Mouse (Mus musculus): ENCODE data around the gene Mettl5. TPM values are rescaled to one million over a fixed set of nuclear protein-coding genes. Genes with fewer than 3 reads are reported as not detected.

Mettl5 gene
- polyA plus RNA-seq, 1 experiment from 2014 or later = 32.9 TPM

DNA sequence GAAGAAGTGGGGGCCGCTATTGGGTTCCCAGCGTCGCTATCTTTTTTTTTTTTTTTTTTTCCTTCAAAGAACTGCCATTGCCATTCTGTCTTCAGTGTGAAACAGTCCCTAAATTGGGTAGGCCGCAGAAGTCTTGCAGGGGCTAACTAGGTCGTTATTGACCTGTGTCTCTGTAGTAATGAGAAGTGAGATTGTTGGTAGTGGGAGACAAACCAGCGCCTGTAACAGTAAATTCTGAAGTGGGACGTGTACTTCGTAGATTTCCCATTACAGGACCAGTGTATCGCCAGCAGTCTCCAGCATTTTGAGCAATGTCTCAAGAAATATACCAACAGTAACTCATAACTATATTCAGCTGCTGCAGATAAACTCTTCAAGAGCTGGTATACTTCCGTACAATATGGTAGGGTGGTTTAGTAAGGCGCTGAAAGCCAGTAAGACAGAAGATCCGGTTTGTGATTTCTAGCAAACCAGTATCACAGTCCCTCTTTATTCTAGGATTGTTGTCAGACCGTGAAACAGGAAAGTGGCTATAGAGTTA is 23.2 kb downstream of the Mettl5 start:
- Histone ChIP-seq H3K4me1 (ENCODE audit: control insufficient read depth, insufficient read depth, low read length) (peaks cover 4% of the 10 kb centered on the region), H3K36me3 (ENCODE audit: control insufficient read depth, insufficient read depth, low read length) (no peaks in the 10 kb centered on the region), H3K4me3 (ENCODE audit: low read depth, low read length) (peak overlapping the region; percentile 99), H3K9me3 (ENCODE audit: control insufficient read depth, low read length) (no peaks in the 10 kb centered on the region), H3K4me2 (ENCODE audit: low read depth) (peak overlapping the region; percentile 75), H3K9ac (ENCODE audit: low read length) (peak overlapping the region; percentile 99), H3K27me3 (ENCODE audit: control insufficient read depth, insufficient read depth, low read length) (no peaks in the 10 kb centered on the region), H3K27ac (ENCODE audit: low read depth, low read length) (peak overlapping the region; percentile 84; the same call in 1 of the 2 replicates)
- ATAC-seq (ENCODE audit: insufficient read depth, low FRiP score, low TSS enrichment) (no peak), DNase-seq (ENCODE audit: low spot score) (no peak)
- 6% methylated on average over 13 of the region's 13 CpGs for WGBS

DNA sequence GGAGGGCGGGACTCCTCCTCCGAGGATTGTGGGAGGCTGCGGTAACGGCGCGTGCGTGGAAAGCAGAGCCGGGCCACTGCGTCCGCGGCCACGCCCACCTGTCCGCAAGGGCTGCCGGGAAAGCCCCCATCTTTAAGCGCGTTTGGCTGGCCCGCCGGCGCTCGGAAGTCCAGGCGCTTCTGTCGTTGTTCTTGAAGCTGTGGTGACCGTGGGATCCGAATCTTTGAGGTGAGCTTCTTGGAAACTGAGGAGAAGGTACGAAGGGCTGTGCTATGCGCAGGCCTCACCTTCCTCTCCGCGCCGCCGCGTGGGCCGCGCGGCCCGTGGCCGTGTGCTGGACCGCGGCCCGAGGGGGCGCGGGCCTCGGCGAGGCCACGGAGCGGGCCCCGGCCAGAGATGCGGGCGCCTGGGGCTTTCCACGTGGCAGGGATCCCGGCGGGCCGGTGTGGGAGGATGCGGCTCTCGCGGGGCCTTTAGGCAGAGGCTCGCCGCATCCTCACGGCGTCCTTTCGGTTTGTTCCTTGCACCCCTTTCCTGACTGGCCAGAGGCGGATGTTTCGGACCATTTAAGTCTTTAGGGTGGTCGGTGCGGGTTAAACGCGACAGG is 23.8 kb downstream of the Mettl5 start, which contains the start of gene Ssb:
TSS of gene Ssb (plus strand) at position 78 of the 607 bp plus-strand sequence.
- no peaks in the 10 kb centered on the region for H3K9me3 ChIP-seq (ENCODE audit: control insufficient read depth, low read length)
- no peaks in the 10 kb centered on the region for H3K36me3 ChIP-seq (ENCODE audit: control insufficient read depth, insufficient read depth, low read length)
- peaks cover 4% of the 10 kb centered on the region for H3K4me1 ChIP-seq (ENCODE audit: control insufficient read depth, insufficient read depth, low read length)
- peak; percentile 89 for ATAC-seq (ENCODE audit: insufficient read depth, low FRiP score, low TSS enrichment)
- peak within 1 kb of the TSS; percentile 75 for H3K4me2 ChIP-seq (ENCODE audit: low read depth)
- peak within 1 kb of the TSS; percentile 84 for H3K27ac ChIP-seq (ENCODE audit: low read depth, low read length)
- WGBS = under 1% methylated on average over 63 of the region's 66 CpGs
- no peaks in the 10 kb centered on the region for H3K27me3 ChIP-seq (ENCODE audit: control insufficient read depth, insufficient read depth, low read length)
- H3K9ac ChIP-seq (ENCODE audit: low read length) = peak within 1 kb of the TSS; percentile 99
- peak within 1 kb of the TSS; percentile 99 for H3K4me3 ChIP-seq (ENCODE audit: low read depth, low read length)
- DNase-seq (ENCODE audit: low spot score) = peak; percentile 94

DNA sequence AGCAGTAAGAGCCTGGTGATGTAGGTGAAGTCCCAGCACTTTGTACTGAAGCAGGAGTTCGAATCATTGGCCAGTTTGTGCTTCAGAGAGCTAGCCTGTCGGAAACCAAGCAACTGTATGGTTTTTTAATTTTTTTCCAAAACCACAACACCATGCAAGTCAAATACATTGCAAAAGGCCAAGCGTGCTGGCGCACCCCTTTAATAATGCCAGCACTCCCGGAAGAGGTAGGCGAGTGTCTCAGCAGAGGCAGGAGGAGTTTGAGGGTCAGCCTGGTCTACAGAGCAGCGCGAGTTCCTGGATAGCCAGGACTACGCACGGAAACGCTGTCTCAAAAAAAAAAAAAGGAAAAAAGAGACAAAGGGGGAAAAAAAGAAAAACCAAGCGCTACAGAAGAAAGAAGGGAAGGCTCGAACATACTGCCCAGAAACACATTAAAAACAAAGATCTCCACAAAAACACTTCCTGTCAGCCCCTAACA is 24.4 kb downstream of the Mettl5 start:
- Histone ChIP-seq H3K4me1 (ENCODE audit: control insufficient read depth, insufficient read depth, low read length) (peaks cover 4% of the 10 kb centered on the region), H3K4me2 (ENCODE audit: low read depth) (peak overlapping the region; percentile 54), H3K27ac (ENCODE audit: low read depth, low read length) (peak overlapping the region; percentile 84; the same call in 1 of the 2 replicates), H3K9me3 (ENCODE audit: control insufficient read depth, low read length) (no peaks in the 10 kb centered on the region), H3K9ac (ENCODE audit: low read length) (peak overlapping the region; percentile 99), H3K4me3 (ENCODE audit: low read depth, low read length) (peak overlapping the region; percentile 99), H3K36me3 (ENCODE audit: control insufficient read depth, insufficient read depth, low read length) (no peaks in the 10 kb centered on the region), H3K27me3 (ENCODE audit: control insufficient read depth, insufficient read depth, low read length) (no peaks in the 10 kb centered on the region)
- peak; percentile 53; the same call in 1 of the 2 replicates for ATAC-seq (ENCODE audit: insufficient read depth, low FRiP score, low TSS enrichment)
- no peak for DNase-seq (ENCODE audit: low spot score)
- WGBS = 15% methylated on average over 12 of the region's 13 CpGs

DNA sequence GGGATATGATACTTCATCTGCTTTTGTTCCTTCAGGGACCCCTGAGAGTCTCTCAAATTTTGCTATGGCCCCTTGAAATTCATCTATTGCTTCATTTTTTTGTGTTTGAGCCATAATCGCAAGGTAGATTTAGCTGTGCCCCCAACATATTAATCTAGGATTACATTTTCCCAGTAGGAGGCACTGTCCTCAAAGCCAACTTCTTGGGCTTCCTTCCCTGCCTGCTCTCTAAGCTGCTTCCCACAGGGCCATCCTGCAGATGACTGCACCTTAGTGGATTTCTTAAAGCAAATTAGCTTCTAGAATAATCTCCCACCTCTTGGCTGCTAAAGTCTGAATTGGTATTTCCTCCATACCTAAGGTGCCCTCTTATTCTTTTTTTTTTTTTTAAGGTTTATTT is 27.5 kb downstream of the Mettl5 start:
- H3K4me2 ChIP-seq (ENCODE audit: low read depth) = no peak overlapping the region
- H3K9me3 ChIP-seq (ENCODE audit: control insufficient read depth, low read length) = no peaks in the 10 kb centered on the region
- H3K4me3 ChIP-seq (ENCODE audit: low read depth, low read length) = no peak overlapping the region
- DNase-seq (ENCODE audit: low spot score) = no peak
- H3K27ac ChIP-seq (ENCODE audit: low read depth, low read length) = no peak overlapping the region
- no peaks in the 10 kb centered on the region for H3K27me3 ChIP-seq (ENCODE audit: control insufficient read depth, insufficient read depth, low read length)
- no peak for ATAC-seq (ENCODE audit: insufficient read depth, low FRiP score, low TSS enrichment)
- H3K36me3 ChIP-seq (ENCODE audit: control insufficient read depth, insufficient read depth, low read length) = no peaks in the 10 kb centered on the region
- H3K9ac ChIP-seq (ENCODE audit: low read length) = no peak overlapping the region
- WGBS = 90% methylated on average over 1 of the region's 1 CpGs
- H3K4me1 ChIP-seq (ENCODE audit: control insufficient read depth, insufficient read depth, low read length) = peaks cover 4% of the 10 kb centered on the region

DNA sequence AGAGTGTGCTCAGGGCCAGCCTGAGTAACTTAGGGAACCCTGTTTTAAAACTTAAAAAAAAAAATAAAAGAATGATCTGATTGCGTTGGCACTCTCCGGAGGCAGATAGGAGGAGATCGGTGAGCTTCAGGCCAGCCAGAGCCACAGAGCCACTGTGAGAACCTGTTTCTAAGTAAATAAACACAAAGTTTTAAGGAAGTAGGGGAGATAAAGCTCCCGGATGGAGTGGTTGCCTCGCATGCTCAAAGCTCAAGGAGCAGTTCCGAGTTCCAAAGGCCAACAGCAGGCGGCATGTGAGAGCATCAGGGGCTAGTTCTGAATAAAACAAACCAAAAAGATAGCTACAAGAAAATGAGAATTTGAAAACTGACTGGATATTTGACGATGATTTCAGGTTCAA is 29.0 kb downstream of the Mettl5 start:
- 70% methylated on average over 8 of the region's 8 CpGs for WGBS
- DNase-seq (ENCODE audit: low spot score) (no peak), ATAC-seq (ENCODE audit: insufficient read depth, low FRiP score, low TSS enrichment) (no peak)
- no peak overlapping the region for H3K4me3 ChIP-seq (ENCODE audit: low read depth, low read length)
- no peak overlapping the region for H3K4me2 ChIP-seq (ENCODE audit: low read depth)
- no peak overlapping the region for H3K9ac ChIP-seq (ENCODE audit: low read length)
- H3K9me3 ChIP-seq (ENCODE audit: control insufficient read depth, low read length) = no peaks in the 10 kb centered on the region
- no peaks in the 10 kb centered on the region for H3K36me3 ChIP-seq (ENCODE audit: control insufficient read depth, insufficient read depth, low read length)
- H3K27me3 ChIP-seq (ENCODE audit: control insufficient read depth, insufficient read depth, low read length) = no peaks in the 10 kb centered on the region
- H3K27ac ChIP-seq (ENCODE audit: low read depth, low read length) = no peak overlapping the region
- H3K4me1 ChIP-seq (ENCODE audit: control insufficient read depth, insufficient read depth, low read length) = no peaks in the 10 kb centered on the region

DNA sequence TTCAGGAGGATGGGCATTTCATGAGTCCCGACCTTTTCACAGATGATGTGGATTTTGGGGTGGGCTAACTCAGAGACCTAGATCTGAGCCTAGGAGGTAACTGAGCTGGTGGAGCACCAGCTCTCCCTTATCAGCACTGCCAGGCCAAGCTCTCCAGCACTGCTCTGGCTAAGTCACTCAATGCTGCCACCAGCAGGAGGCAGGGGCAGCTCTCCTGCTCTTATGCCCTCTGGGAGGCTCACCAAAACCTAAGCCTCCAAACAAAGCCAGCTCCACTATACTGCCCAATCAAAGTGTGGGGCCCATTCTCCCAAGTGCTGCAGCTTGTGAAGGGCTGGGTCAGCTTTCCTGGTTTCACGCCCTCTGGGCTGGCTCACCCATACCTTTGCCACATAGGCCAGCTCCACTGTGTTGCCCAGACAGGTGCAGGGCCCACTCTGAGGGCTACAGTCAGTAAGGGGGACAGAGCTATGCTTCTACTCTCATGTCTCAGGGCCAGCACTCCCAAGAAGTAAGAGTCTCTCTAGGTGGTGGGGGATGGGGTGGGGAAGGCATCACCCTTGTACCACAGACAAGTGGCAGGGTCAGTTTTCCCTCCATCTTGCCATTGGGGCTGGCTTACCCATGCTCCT is 33.9 kb downstream of the Mettl5 start:
- Histone ChIP-seq H3K9ac (ENCODE audit: low read length) (no peak overlapping the region; the same call in 1 of the 2 replicates), H3K4me3 (ENCODE audit: low read depth, low read length) (no peak overlapping the region), H3K27ac (ENCODE audit: low read depth, low read length) (no peak overlapping the region), H3K9me3 (ENCODE audit: control insufficient read depth, low read length) (no peaks in the 10 kb centered on the region), H3K27me3 (ENCODE audit: control insufficient read depth, insufficient read depth, low read length) (no peaks in the 10 kb centered on the region), H3K36me3 (ENCODE audit: control insufficient read depth, insufficient read depth, low read length) (no peaks in the 10 kb centered on the region), H3K4me1 (ENCODE audit: control insufficient read depth, insufficient read depth, low read length) (no peaks in the 10 kb centered on the region), H3K4me2 (ENCODE audit: low read depth) (no peak overlapping the region)
- ATAC-seq (ENCODE audit: insufficient read depth, low FRiP score, low TSS enrichment) (no peak), DNase-seq (ENCODE audit: low spot score) (no peak)
- WGBS = 59% methylated on average over 2 of the region's 2 CpGs

DNA sequence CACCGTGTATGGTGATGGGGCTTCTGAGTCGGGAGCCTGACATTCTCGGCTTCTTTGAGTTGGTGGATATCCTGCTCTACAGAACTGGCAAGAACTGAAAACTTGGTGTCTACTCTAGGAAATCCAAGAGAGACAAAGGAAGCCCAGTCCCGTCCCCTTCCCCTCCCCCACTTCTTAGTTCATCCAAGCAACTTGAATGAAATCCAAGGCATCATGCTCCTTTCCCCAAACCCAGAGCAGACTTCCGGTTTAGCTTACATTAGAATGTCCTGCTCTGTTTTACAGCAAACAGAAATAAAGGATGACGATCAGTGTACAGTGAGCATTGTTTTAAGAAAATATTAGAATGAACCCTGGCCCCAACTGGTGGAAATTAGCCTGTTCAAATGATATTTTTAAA is 36.2 kb downstream of the Mettl5 start:
- Histone ChIP-seq H3K9me3 (ENCODE audit: control insufficient read depth, low read length) (no peaks in the 10 kb centered on the region), H3K4me1 (ENCODE audit: control insufficient read depth, insufficient read depth, low read length) (no peaks in the 10 kb centered on the region), H3K27ac (ENCODE audit: low read depth, low read length) (no peak overlapping the region), H3K36me3 (ENCODE audit: control insufficient read depth, insufficient read depth, low read length) (no peaks in the 10 kb centered on the region), H3K9ac (ENCODE audit: low read length) (no peak overlapping the region), H3K4me3 (ENCODE audit: low read depth, low read length) (no peak overlapping the region), H3K27me3 (ENCODE audit: control insufficient read depth, insufficient read depth, low read length) (no peaks in the 10 kb centered on the region), H3K4me2 (ENCODE audit: low read depth) (no peak overlapping the region)
- WGBS = 78% methylated on average over 6 of the region's 6 CpGs
- no peak for DNase-seq (ENCODE audit: low spot score)
- no peak for ATAC-seq (ENCODE audit: insufficient read depth, low FRiP score, low TSS enrichment)

DNA sequence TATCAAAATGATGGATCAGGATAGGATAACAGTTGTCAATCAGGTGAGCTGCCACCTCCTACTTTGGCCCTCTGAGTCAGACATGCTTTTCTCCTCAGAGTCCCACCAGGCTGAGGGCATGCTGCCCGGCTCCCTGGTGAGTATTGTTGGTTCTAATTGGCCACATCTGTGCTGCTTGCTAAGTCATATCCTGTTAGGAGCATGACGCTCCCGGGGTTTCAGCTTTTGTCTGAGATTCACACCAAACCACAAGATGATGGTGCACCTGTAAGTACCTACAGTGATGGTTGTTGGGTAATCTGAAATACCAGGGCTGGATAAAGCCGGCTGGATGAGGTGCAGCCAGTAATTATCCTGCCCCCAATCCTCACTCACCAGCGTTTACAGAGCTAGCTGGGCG is 45.2 kb downstream of the Mettl5 start:
- Histone ChIP-seq H3K4me2 (ENCODE audit: low read depth) (no peak overlapping the region), H3K27ac (ENCODE audit: low read depth, low read length) (no peak overlapping the region), H3K36me3 (ENCODE audit: control insufficient read depth, insufficient read depth, low read length) (no peaks in the 10 kb centered on the region; the same call in 1 of the 2 replicates), H3K9ac (ENCODE audit: low read length) (no peak overlapping the region), H3K4me3 (ENCODE audit: low read depth, low read length) (no peak overlapping the region), H3K9me3 (ENCODE audit: control insufficient read depth, low read length) (no peaks in the 10 kb centered on the region), H3K27me3 (ENCODE audit: control insufficient read depth, insufficient read depth, low read length) (no peaks in the 10 kb centered on the region), H3K4me1 (ENCODE audit: control insufficient read depth, insufficient read depth, low read length) (no peaks in the 10 kb centered on the region)
- 27% methylated on average over 6 of the region's 6 CpGs for WGBS
- DNase-seq (ENCODE audit: low spot score) (no peak), ATAC-seq (ENCODE audit: insufficient read depth, low FRiP score, low TSS enrichment) (no peak)

DNA sequence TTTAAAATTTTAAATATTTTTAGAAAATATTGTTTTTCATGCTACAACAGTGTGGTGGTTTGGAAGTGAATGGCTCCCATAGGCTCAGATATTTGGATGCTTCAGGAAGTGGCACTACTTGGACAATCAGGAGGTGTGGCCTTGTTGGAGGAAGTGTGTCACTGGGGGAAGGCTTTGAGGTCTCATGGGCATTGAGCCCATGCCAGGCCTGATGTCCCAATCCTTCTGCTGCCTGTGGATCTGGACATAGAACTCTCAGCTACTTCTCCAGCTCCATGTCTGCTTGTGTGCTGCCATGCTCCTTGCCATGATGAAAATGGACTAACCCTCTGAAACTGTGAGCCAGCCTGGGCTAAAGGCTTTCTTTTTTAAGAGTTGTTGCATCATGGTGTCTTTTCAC is 46.7 kb downstream of the Mettl5 start:
- no peak overlapping the region for H3K4me2 ChIP-seq (ENCODE audit: low read depth)
- H3K27me3 ChIP-seq (ENCODE audit: control insufficient read depth, insufficient read depth, low read length) = no peaks in the 10 kb centered on the region
- DNase-seq (ENCODE audit: low spot score) = no peak
- no peak overlapping the region for H3K4me3 ChIP-seq (ENCODE audit: low read depth, low read length)
- no peaks in the 10 kb centered on the region for H3K4me1 ChIP-seq (ENCODE audit: control insufficient read depth, insufficient read depth, low read length)
- no peaks in the 10 kb centered on the region for H3K9me3 ChIP-seq (ENCODE audit: control insufficient read depth, low read length)
- ATAC-seq (ENCODE audit: insufficient read depth, low FRiP score, low TSS enrichment) = no peak
- no peaks in the 10 kb centered on the region; the same call in 1 of the 2 replicates for H3K36me3 ChIP-seq (ENCODE audit: control insufficient read depth, insufficient read depth, low read length)
- H3K9ac ChIP-seq (ENCODE audit: low read length) = no peak overlapping the region
- no peak overlapping the region for H3K27ac ChIP-seq (ENCODE audit: low read depth, low read length)

All from neural tube, embryonic 11.5 days (tissue).